Mouse (Mus musculus): ENCODE measurements around the gene Zfp628.

DNA sequence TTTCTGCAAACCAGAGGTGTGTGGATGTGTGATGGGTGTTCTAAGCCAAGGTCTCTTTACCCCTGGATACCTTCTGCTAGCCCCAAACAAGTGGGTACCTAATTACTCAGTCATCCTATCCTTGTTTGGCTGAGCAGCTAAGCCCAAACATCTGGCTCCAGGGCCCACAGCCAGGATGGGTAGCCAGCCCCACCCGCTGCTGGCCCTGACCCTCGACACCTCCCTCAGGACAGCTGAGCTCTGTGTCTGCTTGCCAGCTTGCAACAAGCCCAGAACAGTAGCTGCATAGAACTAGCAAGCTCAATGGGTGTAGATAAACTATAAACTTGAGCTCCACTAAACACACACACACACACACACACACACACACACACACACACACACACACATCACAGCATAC is 32.8 kb downstream of the Zfp628 start:
- TF ChIP-seq CTCF (IDR thresholded peaks at IDR 0.05; ENCODE audit: low read depth) (no peak), EP300 (optimal IDR thresholded peaks at IDR 0.05) (no peak)
